Mouse (Mus musculus): Measurements from ENCODE around the gene Rpl10-ps3. TPM values are rescaled to one million over a fixed set of nuclear protein-coding genes. Genes with fewer than 3 reads are reported as not detected.

Rpl10-ps3 gene
- 525 and 847 TPM in 2 replicates for total RNA-seq (2014; fragmentation: Nextera tagmentation)
- 296 and 372 TPM in 2 replicates for total RNA-seq (2017)

DNA sequence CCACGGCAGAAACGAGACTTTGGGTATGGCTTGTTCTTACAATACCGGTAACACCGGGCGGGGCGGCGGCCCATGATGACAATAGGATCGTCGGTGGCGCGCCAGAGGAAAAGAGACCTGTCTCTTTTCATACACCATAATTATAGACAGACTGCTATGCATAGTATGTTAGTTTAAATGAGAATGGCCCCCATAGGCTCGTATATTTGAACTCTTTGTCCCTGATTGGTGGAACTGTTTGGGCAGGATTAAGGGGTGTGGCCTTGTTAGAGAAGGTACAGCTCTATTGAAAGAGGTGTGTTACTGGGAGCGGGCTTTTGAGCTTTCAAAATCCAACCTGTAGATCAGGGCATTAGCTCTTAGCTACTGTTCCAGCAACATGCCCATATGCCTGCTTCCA, at the start of gene Rpl10-ps3:
Gene Rpl10-ps3, minus strand, starts transcription at position 101 of the 400 bp plus-strand sequence.
- ATAC-seq (replicated peaks; ENCODE audit: poor library complexity, severe bottlenecking): no peak

DNA sequence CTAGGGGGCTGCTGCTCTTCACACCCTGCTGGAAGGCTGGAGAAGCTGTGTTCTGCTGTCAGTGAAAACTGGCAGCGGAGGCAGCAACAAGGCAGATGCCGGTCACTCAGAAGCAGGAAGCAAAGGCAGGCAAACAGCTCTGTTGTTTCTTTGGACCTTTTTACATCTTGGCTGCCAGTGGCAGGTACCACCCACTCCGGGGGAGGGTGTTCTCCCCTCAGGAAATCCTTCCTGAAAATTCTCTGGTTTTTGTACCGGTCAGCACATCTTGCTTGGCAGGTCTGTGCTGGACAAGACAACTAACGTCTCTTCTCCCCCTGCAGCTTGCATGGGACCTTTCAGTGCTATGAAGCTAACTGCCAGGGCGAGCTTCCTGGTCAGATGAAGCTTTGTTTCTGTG, 30.8 kb upstream of the Rpl10-ps3 start:
- no peak for ATAC-seq (replicated peaks; ENCODE audit: poor library complexity, severe bottlenecking)

DNA sequence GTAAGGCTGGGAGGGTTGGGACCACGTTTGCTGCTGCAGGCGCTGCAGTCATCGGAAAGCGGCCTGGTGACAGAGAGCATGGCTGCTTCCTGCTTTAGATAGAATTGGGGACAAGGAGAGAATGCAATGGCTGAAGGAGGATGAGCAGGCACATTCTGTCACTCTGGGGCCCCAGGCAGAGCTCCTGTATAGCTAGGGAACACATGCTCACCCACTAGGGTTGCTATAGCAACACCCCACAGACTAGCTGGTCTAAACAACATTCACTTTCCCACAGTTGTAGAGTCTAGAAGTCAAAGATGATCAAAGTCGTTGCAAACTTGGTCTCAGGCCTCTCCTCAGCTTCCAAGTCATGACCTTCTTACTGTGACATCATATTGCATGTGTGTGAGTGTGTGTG, 29.9 kb upstream of the Rpl10-ps3 start:
- ATAC-seq (replicated peaks; ENCODE audit: poor library complexity, severe bottlenecking): no peak

DNA sequence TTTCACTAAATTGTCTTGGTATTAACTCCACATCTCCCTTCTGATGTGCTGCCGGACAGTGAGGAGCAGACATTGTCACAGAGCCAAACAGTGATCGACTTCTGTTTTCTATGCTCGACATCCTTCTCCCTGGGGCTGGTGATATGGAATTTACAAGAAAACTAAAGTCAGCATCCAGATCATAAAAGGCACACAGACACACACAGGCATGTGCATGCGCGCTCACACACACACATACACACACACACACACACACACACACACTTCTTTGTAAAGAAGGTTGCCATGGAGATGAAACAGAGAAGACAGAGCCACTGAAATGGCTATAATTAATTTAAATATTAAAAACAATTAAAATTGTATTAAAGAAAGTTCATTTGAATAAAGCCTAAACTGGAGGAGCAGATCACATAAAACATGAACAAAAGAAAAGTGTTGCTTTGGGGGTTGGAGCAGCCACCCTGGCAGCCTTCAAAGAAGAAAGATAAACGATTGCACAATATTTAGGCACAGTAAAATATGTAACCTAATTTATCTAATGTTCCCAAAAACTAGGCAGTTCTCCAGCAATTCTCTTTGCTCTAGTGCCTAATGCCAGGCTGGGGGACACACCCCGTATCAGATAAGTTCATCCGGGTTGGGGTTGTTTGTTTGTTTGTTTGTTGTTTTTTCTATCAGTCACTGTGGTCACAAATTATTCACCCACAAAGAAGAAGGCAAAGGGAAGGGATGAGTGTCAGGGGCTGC, 24.0 kb upstream of the Rpl10-ps3 start:
- ATAC-seq (replicated peaks; ENCODE audit: poor library complexity, severe bottlenecking): no peak

DNA sequence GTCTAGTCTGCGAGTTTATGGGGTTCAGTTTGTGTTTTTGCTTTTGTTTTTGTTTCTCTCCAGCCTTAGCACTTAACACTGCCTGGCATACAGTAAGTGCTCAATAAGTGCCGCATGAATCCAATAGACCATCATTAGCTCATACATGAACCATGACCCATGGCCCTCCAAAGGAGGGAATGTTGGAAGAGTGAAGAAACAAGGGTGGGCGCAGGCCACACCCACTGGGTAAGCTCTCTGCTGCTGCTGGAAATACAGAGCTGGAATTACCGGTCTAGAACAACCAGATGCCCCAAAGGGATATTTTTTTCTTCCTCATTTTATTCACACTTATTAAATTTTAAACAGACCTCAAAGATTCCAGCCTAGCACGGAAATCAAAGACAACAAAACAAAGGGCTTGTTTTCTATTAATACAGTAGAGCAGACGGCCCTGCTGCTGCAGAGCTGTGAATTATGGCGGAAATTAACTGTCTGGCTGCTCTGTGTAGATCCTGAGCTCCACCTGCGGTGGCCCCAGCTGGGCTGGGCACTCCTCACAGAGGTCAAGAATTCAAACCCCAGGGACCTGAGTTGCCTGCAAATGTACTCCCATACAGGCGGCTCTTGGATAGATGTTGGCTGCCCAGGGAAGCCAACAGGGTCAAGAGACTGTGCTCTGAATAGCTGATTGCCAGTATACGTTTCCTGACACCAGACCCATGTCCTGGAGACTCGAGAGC, 20.5 kb upstream of the Rpl10-ps3 start:
- no peak for ATAC-seq (replicated peaks; ENCODE audit: poor library complexity, severe bottlenecking)

DNA sequence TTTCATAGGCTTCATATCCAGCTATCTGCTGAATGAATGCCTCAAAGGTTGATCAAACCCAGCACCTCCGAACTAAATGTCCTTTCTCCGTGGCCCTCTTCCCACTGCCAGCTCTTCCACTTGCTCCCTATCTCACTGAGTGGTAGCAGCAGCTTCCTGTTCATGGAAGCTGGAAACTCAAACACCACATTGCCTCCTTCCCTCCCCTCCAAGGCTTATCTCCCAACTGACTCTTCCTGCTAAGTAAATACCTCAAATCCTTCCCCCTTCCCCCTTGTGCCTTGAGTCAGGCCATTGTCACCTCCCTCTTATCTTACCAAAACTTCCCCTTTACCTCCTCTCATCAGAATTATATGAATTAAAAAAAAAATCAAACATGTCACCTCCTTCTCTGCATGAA, 19.2 kb upstream of the Rpl10-ps3 start:
- no peak for ATAC-seq (replicated peaks; ENCODE audit: poor library complexity, severe bottlenecking)

DNA sequence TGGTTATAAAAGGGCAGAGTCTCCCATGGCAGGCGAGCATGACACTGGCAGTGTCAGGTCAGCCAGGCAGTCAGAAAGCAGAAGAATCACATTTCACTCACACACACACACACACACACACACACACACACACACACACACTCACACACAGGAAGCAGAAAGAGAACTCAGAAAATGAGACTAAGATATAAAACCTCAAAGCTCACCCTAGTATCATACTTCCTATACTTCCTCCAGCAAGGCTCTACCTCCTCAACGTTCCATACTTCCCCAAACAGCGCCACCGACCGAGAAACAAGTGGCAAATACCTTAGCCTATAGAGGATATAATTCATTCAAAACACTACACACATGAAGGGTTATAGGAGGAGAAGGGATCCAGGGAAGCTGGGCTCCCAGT, 18.5 kb upstream of the Rpl10-ps3 start:
- peak; percentile 91 for ATAC-seq (replicated peaks; ENCODE audit: poor library complexity, severe bottlenecking)

DNA sequence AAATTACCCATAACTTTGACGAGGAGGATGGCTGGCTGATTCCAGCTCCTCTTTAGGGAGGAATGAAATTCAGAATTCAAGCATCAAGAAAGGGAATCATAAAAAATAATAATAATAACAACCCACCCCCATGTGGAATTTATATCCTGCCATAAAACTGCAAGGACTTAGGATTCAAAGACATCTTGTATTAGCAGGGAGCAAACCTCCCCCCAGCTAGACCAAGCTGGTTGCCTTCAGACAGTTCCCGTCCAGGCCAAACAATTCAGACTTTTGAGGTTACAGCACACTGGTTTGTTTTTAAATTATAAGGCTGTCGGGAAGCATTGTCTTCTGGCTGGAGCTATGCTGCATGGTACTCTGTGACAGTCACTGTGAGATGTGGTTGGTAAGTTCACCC, 17.8 kb upstream of the Rpl10-ps3 start:
- ATAC-seq (replicated peaks; ENCODE audit: poor library complexity, severe bottlenecking): no peak

DNA sequence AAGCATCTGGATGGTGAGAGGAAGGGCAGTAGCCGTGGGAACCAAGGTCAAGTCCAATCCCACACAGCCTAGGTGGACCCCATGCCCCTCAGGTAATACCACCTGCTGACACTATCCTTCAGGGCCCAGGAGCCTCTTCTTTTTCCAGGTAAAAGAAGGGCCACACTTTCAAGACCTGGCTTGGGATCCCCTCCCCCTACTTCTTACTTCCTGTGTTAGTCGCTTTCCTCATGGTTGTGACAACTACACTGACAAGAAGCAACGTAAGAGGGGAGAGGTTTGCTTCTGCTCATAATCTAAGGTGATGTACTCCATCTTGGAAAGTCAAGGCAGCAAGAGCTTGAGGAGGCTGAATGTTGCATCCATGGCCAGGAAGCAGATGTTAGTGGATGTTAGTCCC, 15.6 kb upstream of the Rpl10-ps3 start:
- no peak for ATAC-seq (replicated peaks; ENCODE audit: poor library complexity, severe bottlenecking)

DNA sequence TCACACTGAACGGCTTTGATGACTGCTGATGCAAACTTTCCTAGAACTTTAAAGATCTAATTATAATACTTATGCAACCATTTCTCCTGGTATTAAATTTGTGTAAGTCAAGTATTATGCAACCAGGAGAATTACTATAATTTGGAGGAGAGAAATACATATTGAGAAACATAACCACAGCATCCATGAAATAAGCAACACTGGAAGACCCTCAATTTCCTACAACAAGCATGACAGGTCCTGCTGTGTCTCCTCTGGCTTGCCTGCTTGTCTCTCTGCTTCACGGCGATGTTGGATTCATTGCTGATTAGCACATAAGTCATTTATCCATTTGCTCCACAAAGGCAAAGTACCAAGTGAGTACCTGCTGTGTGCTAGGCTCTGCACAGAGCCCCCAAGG, 12.6 kb upstream of the Rpl10-ps3 start:
- ATAC-seq (replicated peaks; ENCODE audit: poor library complexity, severe bottlenecking): peak; percentile 91

DNA sequence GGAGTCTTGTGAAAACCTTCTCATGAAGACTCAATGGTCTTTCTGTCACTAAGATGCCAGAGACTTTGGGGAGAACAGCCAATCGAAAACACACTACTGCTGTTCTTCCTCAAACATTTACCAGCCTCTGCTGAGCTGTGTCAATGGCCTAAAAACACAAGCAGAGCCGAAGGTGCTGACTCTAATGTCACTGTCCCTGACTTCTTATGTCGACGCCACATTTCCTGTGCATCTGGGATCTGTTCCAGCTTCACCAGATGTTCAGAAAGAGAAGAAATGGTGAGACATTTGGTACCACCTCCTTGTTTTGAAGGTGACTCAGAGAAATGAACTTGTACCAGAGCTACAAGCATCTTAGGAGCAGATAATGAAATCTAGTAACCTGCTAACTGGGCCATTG, 7.0 kb upstream of the Rpl10-ps3 start:
- ATAC-seq (replicated peaks; ENCODE audit: poor library complexity, severe bottlenecking): no peak

DNA sequence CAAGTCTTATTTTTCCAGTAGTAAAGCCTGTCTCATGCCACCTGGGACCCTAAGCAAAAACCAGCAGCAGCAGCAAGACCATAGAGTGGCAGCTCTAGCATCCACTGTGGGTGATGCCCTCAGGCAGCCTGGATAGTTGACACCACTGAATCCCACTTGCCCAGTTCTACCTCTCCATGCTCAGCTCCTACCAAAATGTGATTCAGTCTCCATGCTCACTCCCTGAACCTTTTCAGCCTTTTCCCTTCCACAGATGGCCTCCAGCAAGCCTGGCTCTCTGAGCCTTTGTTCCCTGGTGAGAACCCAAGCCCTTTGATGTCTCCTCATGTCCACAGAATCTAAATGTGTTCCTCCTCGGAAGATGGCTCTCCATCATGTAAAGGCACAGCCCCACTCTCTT, 5.8 kb upstream of the Rpl10-ps3 start:
- no peak for ATAC-seq (replicated peaks; ENCODE audit: poor library complexity, severe bottlenecking)

DNA sequence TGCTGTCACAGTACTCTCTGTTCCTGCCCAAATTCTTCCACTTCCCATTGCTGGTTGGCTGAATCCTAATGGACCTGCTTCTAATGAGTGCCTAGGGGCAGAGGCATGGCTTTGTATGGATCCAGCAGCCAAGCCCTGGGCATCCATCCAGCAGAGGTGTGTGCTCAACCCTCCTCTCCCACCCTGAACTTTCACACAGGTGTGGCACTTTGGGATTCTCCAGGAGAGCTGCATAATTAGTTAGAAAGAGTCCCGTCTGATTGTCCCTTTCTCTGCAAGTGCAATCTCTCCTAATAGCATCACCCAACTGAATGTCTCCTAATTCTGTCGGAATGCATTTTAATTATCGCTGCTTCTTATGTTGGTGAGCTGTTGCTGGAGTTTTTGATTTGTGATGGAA, 4.4 kb upstream of the Rpl10-ps3 start:
- no peak for ATAC-seq (replicated peaks; ENCODE audit: poor library complexity, severe bottlenecking)

DNA sequence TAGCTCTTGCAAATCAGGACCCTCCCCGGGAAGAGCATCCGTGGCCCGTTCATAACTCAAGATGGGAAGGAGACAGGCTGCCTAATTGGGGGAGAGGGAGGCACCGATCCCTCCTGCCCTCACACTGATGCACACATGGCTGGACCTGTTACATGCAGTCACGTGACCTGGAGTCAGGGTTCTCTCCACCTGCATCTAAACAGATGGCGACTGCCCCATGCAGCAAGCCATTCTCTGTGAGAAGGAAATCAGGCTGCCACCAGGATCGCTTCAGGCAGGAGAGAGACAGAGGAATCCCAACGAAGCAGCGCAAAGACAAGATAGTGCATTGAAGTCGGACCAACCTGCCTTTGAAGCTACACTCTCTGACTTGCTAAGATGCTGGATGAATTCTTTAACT, 3.5 kb upstream of the Rpl10-ps3 start:
- ATAC-seq (replicated peaks; ENCODE audit: poor library complexity, severe bottlenecking): no peak

DNA sequence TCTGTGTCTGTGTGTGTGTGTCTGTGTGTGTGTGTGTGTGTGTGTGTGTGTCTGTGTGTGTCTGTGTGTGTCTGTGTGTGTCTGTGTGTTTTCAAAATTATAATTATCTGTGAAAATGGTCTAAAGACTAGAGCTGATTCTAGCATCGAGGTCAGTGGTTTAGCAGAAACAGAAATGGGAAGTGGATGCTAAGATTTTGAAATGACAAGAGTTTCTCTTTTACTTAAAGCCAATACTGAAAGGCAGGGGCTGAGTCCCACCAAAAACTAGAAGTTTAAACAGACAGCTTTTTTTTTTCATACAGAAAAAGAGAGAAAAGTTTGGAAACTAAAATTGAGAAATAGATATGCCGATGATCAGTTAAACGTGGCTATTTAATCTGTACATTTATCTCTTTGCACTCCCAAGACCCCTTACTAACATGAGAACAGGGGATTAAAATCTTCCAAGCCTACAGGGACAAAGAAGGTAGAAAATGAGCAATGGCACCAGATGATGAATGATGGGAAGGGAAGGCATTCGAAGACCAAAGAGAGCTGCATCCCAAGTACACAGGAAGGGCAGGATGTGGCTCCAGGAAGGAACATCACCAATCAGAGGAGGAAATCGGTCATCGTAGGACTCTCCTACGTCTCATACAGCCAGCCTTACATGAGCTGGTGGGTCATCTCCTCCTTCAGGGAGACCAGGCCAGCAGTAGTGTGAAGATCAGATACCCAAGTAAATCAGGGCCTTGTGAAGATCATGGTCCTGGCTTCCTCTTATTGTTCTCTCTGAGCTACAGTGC, 9.0 kb downstream of the Rpl10-ps3 start:
- ATAC-seq (replicated peaks; ENCODE audit: poor library complexity, severe bottlenecking): peak; percentile 69

DNA sequence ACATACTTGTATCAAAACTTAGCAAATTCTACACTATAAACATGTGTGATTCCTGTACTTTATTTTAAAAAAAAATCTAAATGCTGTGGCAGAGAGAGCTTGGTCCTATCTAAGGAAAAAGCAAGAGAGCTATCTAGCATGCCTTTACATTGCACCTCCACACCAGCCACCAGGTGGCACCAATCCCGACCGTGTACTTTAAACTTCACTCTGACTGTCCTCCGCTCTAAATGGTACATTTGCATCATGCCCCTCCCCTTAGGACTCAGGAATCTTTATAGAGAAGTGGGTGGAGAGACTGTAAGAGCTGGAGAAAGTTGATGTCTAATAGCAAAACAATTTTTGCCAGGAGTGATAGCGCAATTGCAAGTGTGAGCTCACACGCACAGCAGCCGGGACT, 11.4 kb downstream of the Rpl10-ps3 start:
- peak; percentile 86 for ATAC-seq (replicated peaks; ENCODE audit: poor library complexity, severe bottlenecking)

DNA sequence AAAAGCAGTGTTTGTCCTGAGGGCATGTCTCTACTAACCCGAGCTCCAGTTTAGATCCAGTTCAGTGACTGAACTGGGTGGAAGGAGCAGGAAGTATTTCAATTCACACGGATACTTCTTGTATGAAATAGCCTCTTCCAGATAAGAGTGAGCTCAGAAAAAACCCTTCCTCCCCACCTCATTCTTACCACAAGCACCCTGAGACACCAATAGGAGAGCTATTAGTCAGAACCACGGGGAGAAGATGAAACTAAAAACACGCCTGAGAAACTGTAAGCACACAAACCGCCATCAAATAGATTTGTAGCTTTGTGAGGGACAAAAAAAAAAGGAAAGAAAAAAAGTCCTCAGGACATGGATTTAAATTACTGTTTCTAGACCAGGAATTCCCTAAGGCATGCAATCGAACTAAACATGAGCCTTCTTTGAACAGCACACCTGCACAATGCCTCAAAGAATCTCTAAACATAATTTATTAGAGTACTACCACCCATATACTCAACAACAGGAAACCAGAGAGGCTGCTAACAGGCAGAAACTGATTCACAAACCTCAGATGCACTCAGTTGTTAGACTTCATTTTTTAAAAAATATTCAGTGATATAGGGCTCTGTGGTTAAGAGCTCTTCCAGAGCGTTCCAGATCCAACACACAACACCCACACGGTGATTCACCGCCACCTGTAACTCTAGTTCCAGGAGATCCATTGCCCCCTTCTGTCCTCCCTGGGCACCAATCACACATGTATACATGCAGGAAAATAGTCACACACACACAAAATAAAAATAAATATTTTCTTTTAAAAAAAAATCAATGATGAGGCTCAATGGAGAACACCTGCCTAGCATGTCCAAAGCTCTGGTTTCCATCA, 20.2 kb downstream of the Rpl10-ps3 start:
- ATAC-seq (replicated peaks; ENCODE audit: poor library complexity, severe bottlenecking): no peak

DNA sequence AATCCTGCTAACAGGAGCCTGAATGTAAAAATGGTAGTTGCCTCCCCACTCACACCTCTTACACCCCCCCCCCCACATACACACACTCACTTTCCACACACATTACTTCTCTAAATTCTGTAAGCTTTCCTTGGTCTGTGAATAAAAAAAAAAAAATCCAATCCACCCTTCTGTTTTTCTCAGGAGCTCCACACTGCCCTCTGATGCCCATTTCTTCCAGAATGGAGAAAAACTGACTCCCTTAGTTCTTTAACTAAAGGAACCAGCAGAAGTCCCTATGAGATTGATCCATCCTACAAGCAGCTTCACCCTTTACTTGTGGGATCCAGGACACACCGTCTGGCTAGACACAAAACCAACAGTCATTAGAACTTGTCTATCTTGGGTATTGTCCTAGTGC, 24.0 kb downstream of the Rpl10-ps3 start:
- ATAC-seq (replicated peaks; ENCODE audit: poor library complexity, severe bottlenecking): no peak

DNA sequence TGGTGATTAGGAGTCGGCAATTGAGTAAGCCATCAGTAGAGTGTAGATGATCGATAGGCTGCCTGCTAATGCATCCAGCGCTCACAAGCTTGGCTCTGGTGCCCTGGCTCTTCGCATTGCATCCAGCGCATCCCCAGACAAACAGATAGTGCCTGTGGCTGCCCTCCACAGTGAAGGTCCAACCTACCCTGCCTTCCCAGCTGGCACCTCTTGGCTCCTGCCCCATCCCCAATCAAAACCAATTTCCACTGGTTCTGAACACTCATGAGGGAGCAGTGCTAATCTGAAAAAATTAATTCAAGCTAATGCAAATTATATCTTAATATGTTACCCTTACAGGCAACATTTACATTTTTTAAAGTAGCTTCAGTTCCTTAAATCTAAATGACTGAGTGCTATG, 25.3 kb downstream of the Rpl10-ps3 start:
- no peak for ATAC-seq (replicated peaks; ENCODE audit: poor library complexity, severe bottlenecking)

DNA sequence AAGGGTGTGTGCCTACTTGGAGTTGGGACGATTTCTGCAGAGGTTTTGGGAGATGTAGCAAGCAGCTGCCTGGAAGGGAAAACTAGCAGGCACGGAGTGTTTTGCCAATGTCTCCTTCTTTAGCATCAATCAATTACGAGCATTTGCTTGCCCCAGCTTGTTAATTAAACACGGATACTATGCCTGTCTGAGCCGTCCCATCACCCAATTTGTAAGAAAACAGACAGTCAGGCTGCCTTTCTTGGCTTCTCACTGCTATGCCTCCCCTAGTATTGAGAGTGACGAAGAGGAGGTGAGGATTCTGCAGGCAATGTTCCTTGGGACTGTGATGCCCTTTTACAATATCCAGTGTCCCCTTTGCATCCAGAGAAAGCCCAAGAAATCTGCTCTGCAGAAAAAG, 27.5 kb downstream of the Rpl10-ps3 start:
- no peak for ATAC-seq (replicated peaks; ENCODE audit: poor library complexity, severe bottlenecking)

All from granulocyte monocyte progenitor cell, adult 5-6 weeks (primary cell).